Mouse (Mus musculus) stomach, postnatal 0 days (tissue): Measurements from ENCODE around the gene Ankrd23.
"Not testable (repeated sequence)": the region's sequence is repeated elsewhere in the genome, so short reads cannot be mapped to it uniquely, and the experiment has no call there.

Experiments
- CTCF ChIP-seq: IDR thresholded peaks from 2 replicates; pipeline ENCODE4 v1.5.1; 2016; ENCODE audit warnings: antibody characterized with exemption, low read depth, mild to moderate bottlenecking, moderate library complexity
- EP300 ChIP-seq: optimal IDR thresholded peaks from 2 replicates; pipeline ENCODE3; 2016; ENCODE audit warnings: antibody characterized with exemption

DNA sequence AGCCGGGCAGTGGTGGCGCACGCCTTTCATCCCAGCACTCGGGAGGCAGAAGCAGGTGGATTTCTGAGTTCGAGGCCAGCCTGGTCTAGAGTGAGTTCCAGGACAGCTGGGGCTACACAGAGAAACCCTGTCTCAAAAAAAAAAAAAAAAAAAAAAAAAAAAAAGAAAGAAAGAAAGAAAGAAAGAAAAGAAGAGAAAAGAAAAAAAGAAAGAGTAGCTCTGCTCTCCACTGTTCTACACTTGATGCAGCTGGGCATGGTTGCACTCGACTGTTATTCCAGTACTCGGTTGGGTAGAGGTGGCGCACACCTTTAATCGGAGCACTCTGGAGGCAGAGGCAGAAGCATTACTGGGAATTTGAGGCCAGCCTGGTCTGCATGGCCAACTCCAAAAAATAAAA, at the start of gene Ankrd23:
- TF ChIP-seq CTCF, EP300: not testable (repeated sequence)
